Mouse (Mus musculus) kidney, adult 2 months (tissue): ENCODE data around the gene Ano6.

ENCODE experiments used
- CTCF ChIP-seq: fragments of 200-500 bp; conservative IDR thresholded peaks from 2 replicates; pipeline ENCODE4 v1.5.1; 2011; ENCODE audit warnings: low read depth, mild to moderate bottlenecking, control low read depth, low read length, moderate library complexity, mixed read lengths; ENCODE audit not compliant: insufficient read depth, insufficient read length
- POLR2A ChIP-seq: fragments of 200-500 bp; IDR thresholded peaks from one replicate; pipeline ENCODE4 v1.6.1; 2011; ENCODE audit warnings: low read depth, low read length, control low read depth

DNA sequence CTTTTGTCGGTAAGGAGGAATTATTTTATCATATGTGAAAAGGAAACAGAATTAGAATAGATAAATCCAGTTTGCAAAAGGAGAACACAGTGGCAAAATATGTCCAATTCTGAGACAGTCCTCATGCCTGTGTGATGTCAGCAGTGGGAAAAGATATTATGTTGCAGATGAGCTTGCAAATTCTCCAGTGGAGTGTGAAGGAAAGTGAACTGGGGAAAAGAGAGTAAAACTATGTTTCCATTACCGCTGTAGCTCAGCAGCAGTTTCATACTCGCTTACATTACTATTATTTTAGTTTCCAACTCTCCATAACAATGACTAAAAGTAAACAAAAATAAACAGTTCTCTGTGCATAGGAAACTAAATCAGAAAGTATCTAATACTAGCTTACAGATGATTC, 229.8 kb downstream of the Ano6 start:
- TF ChIP-seq CTCF (no peak), POLR2A (no peak)
